Mouse (Mus musculus): ENCODE measurements around the gene Gm3739. TPM values are rescaled to one million over a fixed set of nuclear protein-coding genes. Genes with fewer than 3 reads are reported as not detected.
"Not testable (repeated sequence)": the region's sequence is repeated elsewhere in the genome, so short reads cannot be mapped to it uniquely, and the experiment has no call there.

The Gm3739 gene
- total RNA-seq (2015) (not detected in 2 replicates), total RNA-seq (2017) (not detected in 2 replicates)

DNA sequence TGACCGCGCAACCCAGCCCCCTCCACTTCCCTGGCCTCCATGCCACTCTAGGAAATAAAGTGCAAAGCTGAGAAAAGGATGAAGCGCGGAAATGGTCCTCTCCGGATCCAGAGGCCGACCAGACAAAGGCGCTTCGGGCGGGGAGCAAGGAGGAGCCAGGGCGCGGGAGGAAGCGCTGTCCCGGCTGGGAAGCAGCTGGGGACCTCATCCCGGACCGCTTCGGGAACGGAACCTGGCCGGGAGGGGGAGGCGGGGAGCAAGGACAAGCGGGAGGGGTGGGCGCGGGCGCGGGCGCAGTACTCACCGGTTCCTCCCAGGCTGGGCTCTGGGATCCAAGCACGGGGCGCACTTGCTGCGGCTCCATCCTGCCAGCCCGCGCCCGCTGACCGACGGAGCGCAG is at the start of gene Gm3739:
Gene Gm3739 (minus strand): TSS at position 389 of the 400 bp plus-strand sequence.
- ATAC-seq (ENCODE audit: poor library complexity, severe bottlenecking) = not testable (repeated sequence)

DNA sequence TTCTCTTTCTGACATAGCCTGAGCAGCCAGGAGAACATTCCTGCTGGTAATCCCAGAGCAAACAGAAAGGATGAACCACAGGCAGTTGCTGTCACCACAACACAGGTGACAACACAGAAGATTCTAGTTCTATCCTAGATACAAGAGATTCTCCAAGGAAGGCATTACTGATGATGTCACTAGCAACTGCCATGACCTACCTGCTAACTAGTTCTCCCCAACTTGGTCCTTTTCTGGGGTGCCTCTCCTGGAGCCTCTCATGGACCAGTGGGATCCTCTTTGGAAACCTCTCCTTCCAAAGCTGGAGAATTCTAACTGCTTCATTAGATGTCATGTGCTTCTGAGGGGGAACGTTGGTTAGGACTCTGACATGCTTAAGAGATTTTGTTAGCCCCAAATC is 17.4 kb upstream of the Gm3739 start, which contains the start of gene Gm5797:
Gene Gm5797 (minus strand): TSS at position 101 of the 400 bp plus-strand sequence.
- ATAC-seq (ENCODE audit: poor library complexity, severe bottlenecking) = not testable (repeated sequence)

- ATAC-seq (ENCODE audit: poor library complexity, severe bottlenecking) = not testable (repeated sequence)
Measured at GRCm38 (mm10) chr14:7315093-7315492, 244 bp upstream of the Gm3739 start.

DNA sequence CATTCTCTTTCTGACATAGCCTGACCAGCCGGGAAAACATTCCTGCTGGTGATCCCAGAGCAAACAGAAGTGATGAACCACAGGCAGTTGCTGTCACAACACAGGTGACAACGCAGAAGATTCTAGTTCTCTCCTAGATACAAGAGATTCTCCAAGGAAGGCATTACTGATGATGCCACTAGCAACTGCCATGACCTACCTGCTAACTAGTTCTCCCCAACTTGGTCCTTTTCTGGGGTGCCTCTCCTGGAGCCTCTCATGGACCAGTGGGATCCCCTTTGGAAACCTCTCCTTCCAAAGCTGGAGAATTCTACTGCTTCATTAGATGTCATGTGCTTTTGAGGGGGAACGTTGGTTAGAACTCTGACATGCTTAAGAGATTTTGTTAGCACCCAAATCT is 50.2 kb downstream of the Gm3739 start, which contains the start of gene Gm3727:
Gene Gm3727 (minus strand): TSS at position 101 of the 400 bp plus-strand sequence.
- ATAC-seq (ENCODE audit: poor library complexity, severe bottlenecking) = not testable (repeated sequence)

Other genes with a start within 250 kb of the Gm3739 start
- gene Gm3696, start 214.4 kb downstream of the Gm3739 start, total RNA-seq (2015) = not detected in 2 replicates
- gene Gm3696, start 214.4 kb downstream of the Gm3739 start, total RNA-seq (2017) = not detected in 2 replicates
- gene Gm6676, start 189.6 kb downstream of the Gm3739 start, total RNA-seq (2015) = not detected in 2 replicates
- gene Gm6676, start 189.6 kb downstream of the Gm3739 start, total RNA-seq (2017) = not detected in 2 replicates
- 0.20 TPM in 1 of 2 replicates, not detected in the other for gene Gm3512, start 140.5 kb downstream of the Gm3739 start, total RNA-seq (2015)
- not detected in 2 replicates for gene Gm3512, start 140.5 kb downstream of the Gm3739 start, total RNA-seq (2017)
- not detected in 2 replicates for gene Gm16434, start 120.5 kb downstream of the Gm3739 start, total RNA-seq (2015)
- gene Gm16434, start 120.5 kb downstream of the Gm3739 start, total RNA-seq (2017) = not detected in 2 replicates
- gene Gm3727, start 50.3 kb downstream of the Gm3739 start, total RNA-seq (2015) = not detected in 2 replicates
- not detected in 2 replicates for gene Gm3727, start 50.3 kb downstream of the Gm3739 start, total RNA-seq (2017)
- gene Gm5797, start 17.3 kb upstream of the Gm3739 start, total RNA-seq (2015) = not detected in 2 replicates
- gene Gm5797, start 17.3 kb upstream of the Gm3739 start, total RNA-seq (2017) = not detected in 2 replicates
- not detected in 2 replicates for gene Gm8374, start 50.1 kb upstream of the Gm3739 start, total RNA-seq (2015)
- not detected in 2 replicates for gene Gm8374, start 50.1 kb upstream of the Gm3739 start, total RNA-seq (2017)
- not detected in 2 replicates for gene Gm3755, start 135.9 kb upstream of the Gm3739 start, total RNA-seq (2015)
- not detected in 2 replicates for gene Gm3755, start 135.9 kb upstream of the Gm3739 start, total RNA-seq (2017)
- not detected in 2 replicates for gene Gm3752, start 168.7 kb upstream of the Gm3739 start, total RNA-seq (2015)
- gene Gm3752, start 168.7 kb upstream of the Gm3739 start, total RNA-seq (2017) = not detected in 2 replicates